Mouse (Mus musculus): Measurements from ENCODE around the gene Nr6a1. TPM values are rescaled to one million over a fixed set of nuclear protein-coding genes. Genes with fewer than 3 reads are reported as not detected.

Nr6a1 gene
- total RNA-seq, 2 experiments from 2014 or later: 4.3 to 5.5 TPM

- no peak for DNase-seq (ENCODE audit: extremely low spot score in 1 of 2, low spot score in 1 of 2)
These were observed 237.6 kb downstream of the Nr6a1 start for GRCm38 (mm10) chr2:38689881-38690280.

GRCm38 (mm10) chr2:38688791-38689520, 238.5 kb downstream of the Nr6a1 start:
- peak; percentile 29 to 59 for DNase-seq (ENCODE audit: extremely low spot score in 1 of 2, low spot score in 1 of 2)

GRCm38 (mm10) chr2:38685746-38686145, 241.7 kb downstream of the Nr6a1 start:
- no peak for DNase-seq (ENCODE audit: extremely low spot score in 1 of 2, low spot score in 1 of 2)

- DNase-seq (ENCODE audit: extremely low spot score in 1 of 2, low spot score in 1 of 2): no peak
These were observed 244.4 kb downstream of the Nr6a1 start for GRCm38 (mm10) chr2:38683083-38683482.

- DNase-seq (ENCODE audit: extremely low spot score in 1 of 2, low spot score in 1 of 2): no peak
These were observed 245.3 kb downstream of the Nr6a1 start for GRCm38 (mm10) chr2:38682209-38682608.

GRCm38 (mm10) chr2:38678947-38679346, 248.5 kb downstream of the Nr6a1 start:
- no peak for DNase-seq (ENCODE audit: extremely low spot score in 1 of 2, low spot score in 1 of 2)

- DNase-seq (ENCODE audit: extremely low spot score in 1 of 2, low spot score in 1 of 2): no peak
These were observed 252.0 kb downstream of the Nr6a1 start for GRCm38 (mm10) chr2:38675366-38675969.

Small RNAs within 50 kb of the gene (microRNA-seq; reads per million reads assigned to microRNA genes)
- gene Mir181a-2: 42.6 to 108 reads per million in 2 experiments
- gene Mir181b-2: 1,992 to 2,188 reads per million in 2 experiments

Other genes with a start within 250 kb of the Nr6a1 start
- not detected for gene Nr5a1, start 213.1 kb downstream of the Nr6a1 start, total RNA-seq (2021)
- 1 to 10 TPM; 1.4 to 1.5 TPM for gene Olfml2a, start 4.3 kb upstream of the Nr6a1 start, total RNA-seq (2021)
- under 1 TPM; 0.49 to 0.75 TPM for gene Wdr38, start 69.8 kb upstream of the Nr6a1 start, total RNA-seq (2021)
- 10 to 100 TPM; 91.9 to 96.2 TPM for gene Arpc5l, start 77.7 kb upstream of the Nr6a1 start, total RNA-seq (2021)
- gene Rpl35, start 77.9 kb upstream of the Nr6a1 start, total RNA-seq (2021): 100 to 1,000 TPM; 220 to 250 TPM
- gene Golga1, start 137.9 kb upstream of the Nr6a1 start, total RNA-seq (2021): 10 to 100 TPM; 30.8 to 36.4 TPM

Measured in layer of hippocampus, postnatal 25 days (tissue).